Mouse (Mus musculus) hindbrain, postnatal 0 days (tissue): ENCODE data around the gene Eml2. TPM values are rescaled to one million over a fixed set of nuclear protein-coding genes. Genes with fewer than 3 reads are reported as not detected.

Experiments
- ATAC-seq: fragments of 200-750 bp; cut with Nextera tagmentation; 2 replicates; pipeline ENCODE4 v1.8.0; 2017; ENCODE audit warnings: mild to moderate bottlenecking, moderate TSS enrichment, moderate library complexity
- DNase-seq: peaks from one replicate; pipeline ENCODE4 v3.0.0-alpha.2; 2015; ENCODE audit warnings: low spot score
- H3K27ac ChIP-seq: fragments of 300-500 bp; sonication (generic); 2 replicates; pipeline ENCODE4 v1.5.1; 2014; ENCODE audit warnings: mild to moderate bottlenecking
- H3K27me3 ChIP-seq: fragments of 300-500 bp; sonication (generic); 2 replicates; pipeline ENCODE4 v1.6.1; 2014; ENCODE audit warnings: low read length, mixed read lengths; ENCODE audit not compliant: insufficient read depth
- H3K36me3 ChIP-seq: fragments of 300-500 bp; sonication (generic); 2 replicates; pipeline ENCODE4 v1.6.1; 2014; ENCODE audit warnings: low read length, mixed read lengths; ENCODE audit not compliant: insufficient read depth
- H3K4me1 ChIP-seq: fragments of 300-500 bp; sonication (generic); 2 replicates; pipeline ENCODE4 v1.6.1; 2014; ENCODE audit warnings: antibody characterized with exemption, low read length, mixed read lengths; ENCODE audit not compliant: insufficient read depth
- H3K4me2 ChIP-seq: fragments of 300-500 bp; sonication (generic); 2 replicates; pipeline ENCODE4 v1.6.1; 2014; ENCODE audit warnings: low read depth, mild to moderate bottlenecking, low read length, moderate library complexity, mixed read lengths
- H3K4me3 ChIP-seq: fragments of 300-500 bp; sonication (generic); 2 replicates; pipeline ENCODE4 v1.5.1; 2014; ENCODE audit warnings: low read length
- H3K9ac ChIP-seq: fragments of 300-500 bp; sonication (generic); replicated peaks from 2 replicates; pipeline ENCODE4 v1.6.1; 2014; ENCODE audit warnings: mild to moderate bottlenecking, low read length, moderate library complexity, mixed read lengths
- H3K9me3 ChIP-seq: fragments of 300-500 bp; sonication (generic); 2 replicates; pipeline ENCODE4 v1.6.1; 2016; ENCODE audit warnings: low read length, mixed read lengths
- CTCF ChIP-seq: IDR thresholded peaks from 2 replicates; pipeline ENCODE4 v1.5.1; 2016; ENCODE audit warnings: antibody characterized with exemption, control low read depth, low read depth
- WGBS: fragments of 180-500 bp; shearing (Covaris S2); extraction: QIAGEN DNeasy Blood & Tissue Kit; methylation state at CpG from one replicate; pipeline ENCODE4 v1.1.7; 2014; 5-methylcytosine and 5-hydroxymethylcytosine counted together
- polyA plus RNA-seq: library from polyadenylated mRNA; unstranded; fragments of >200 nt; fragmentation: Nextera tagmentation; extraction: Ambion mirVana; gene quantifications from 2 replicates; pipeline ENCODE4 v1.2.1, GENCODE M21; 2015
- total RNA-seq: library from RNA; depleted of rRNA; stranded (reverse); fragments of >200 nt; gene quantifications from 2 replicates; pipeline ENCODE4 v1.2.3, GENCODE M21; 2014

Eml2 gene
- total and polyA plus RNA-seq, 2 experiments from 2014 or later = 18.9 to 103 TPM

DNA sequence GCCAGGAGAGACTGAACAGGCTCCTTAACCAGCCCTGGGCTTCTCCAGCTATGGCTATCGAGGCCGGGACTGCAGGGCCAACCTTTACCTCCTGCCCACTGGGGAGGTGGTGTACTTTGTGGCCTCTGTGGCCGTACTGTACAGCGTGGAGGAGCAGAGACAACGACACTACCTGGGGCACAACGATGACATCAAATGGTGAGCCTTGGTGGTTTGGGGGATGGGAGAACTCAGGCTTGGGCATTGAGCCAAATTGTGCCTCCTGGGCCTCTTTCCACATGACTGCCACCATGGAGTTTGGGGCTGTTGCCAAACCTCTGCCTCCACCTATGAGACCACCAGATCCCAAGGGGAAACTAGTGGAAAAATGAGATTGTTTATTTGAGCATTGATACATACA, 8.5 kb downstream of the Eml2 start:
- Histone ChIP-seq H3K4me1 (peaks cover 5% of the 10 kb centered on the region; the same call in 1 of the 2 replicates), H3K9me3 (no peaks in the 10 kb centered on the region), H3K4me2 (no peak overlapping the region), H3K36me3 (peaks cover 10% of the 10 kb centered on the region; the same call in 1 of the 2 replicates), H3K9ac (0 out of 2 replicates have a peak overlapping the region, but pooled peaks have one; percentile 3), H3K27me3 (0 out of 2 replicates have a peak, but pooled peaks cover 2% of the 10 kb centered on the region), H3K27ac (peak overlapping the region; percentile 54; the same call in 1 of the 2 replicates), H3K4me3 (no peak overlapping the region)
- DNase-seq (peak; percentile 63), ATAC-seq (0 out of 2 replicates have a peak, but pooled peaks have one; percentile 33)
- 33% methylated on average over 6 of the region's 6 CpGs for WGBS
- TF ChIP-seq CTCF = no peak

DNA sequence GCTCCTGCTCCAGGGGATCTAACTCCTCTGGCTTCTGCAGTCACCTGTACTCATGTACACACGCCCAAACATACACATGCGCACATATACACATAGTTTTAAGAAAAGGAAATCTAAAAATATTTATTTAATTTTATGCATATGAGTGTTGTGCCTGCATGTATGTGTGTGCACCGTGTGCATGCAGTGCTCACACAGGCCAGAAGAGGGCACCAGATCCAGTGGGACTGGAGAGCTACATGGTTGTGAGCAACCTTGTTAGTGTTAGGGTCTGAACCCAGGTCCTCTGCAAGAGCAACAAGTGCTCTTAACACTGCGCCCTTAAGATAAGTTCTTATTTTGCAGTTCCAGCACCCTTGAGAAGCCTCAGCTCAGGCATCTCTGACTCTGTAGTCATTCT, 18.5 kb downstream of the Eml2 start:
- DNase-seq = no peak
- H3K27me3 ChIP-seq = no peaks in the 10 kb centered on the region
- TF ChIP-seq CTCF = peak; percentile 49
- H3K4me1 ChIP-seq = no peaks in the 10 kb centered on the region
- H3K9ac ChIP-seq = no peak overlapping the region
- H3K4me2 ChIP-seq = no peak overlapping the region
- no peak for ATAC-seq
- H3K9me3 ChIP-seq = no peaks in the 10 kb centered on the region
- whole genome bisulfite sequencing = 99% methylated on average over 4 of the region's 4 CpGs
- peaks cover 25% of the 10 kb centered on the region for H3K36me3 ChIP-seq
- H3K27ac ChIP-seq = no peak overlapping the region
- H3K4me3 ChIP-seq = no peak overlapping the region

DNA sequence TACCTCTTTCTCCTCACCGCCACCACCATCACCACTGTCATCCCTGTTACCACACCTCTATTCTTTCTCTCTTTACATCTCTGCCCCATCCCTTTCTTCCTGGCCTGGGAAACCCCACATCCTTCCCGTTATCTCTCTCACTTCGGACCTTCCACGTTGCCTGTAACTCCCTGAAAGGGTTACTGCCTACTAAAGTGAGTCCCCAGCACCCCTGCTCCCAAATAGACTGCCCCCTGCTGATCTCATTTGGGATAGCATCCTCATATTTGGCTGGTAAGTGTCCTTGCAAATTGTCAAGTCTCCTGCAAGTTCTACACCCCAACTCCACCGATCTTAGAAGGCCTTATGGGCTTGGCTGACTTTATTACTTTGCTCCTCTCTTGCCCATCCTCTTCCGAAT, 20.5 kb downstream of the Eml2 start:
- peaks cover 27% of the 10 kb centered on the region for H3K36me3 ChIP-seq
- peak; percentile 61 for TF ChIP-seq CTCF
- no peaks in the 10 kb centered on the region for H3K9me3 ChIP-seq
- no peak overlapping the region for H3K4me2 ChIP-seq
- H3K9ac ChIP-seq = no peak overlapping the region
- ATAC-seq (no peak), DNase-seq (peak; percentile 48)
- H3K27ac ChIP-seq = no peak overlapping the region
- 67% methylated on average over 6 of the region's 6 CpGs for WGBS
- H3K4me3 ChIP-seq = no peak overlapping the region
- no peaks in the 10 kb centered on the region for H3K4me1 ChIP-seq
- no peaks in the 10 kb centered on the region for H3K27me3 ChIP-seq

DNA sequence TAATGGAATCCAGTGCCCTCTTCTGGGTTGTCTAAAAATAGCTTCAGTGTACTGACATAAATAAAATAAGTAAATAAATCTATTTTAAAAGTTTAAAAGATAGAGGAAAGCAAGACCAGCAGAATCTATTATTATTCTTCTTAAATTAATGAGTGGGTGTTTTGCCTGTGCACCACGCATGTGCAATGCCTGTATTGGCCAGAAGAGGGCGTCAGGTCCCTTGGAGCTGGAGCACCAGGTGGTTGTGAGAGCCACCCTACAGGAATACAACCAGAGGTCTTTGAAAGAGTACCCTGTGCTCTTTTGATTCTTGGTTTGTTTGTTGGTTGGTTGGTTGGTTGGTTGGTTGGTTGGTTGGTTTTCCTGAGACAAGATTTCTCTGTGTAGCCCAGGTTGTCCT, 21.8 kb downstream of the Eml2 start:
- 27% methylated on average over 2 of the region's 2 CpGs for WGBS
- DNase-seq (no peak), ATAC-seq (no peak)
- no peak overlapping the region for H3K9ac ChIP-seq
- H3K27me3 ChIP-seq = no peaks in the 10 kb centered on the region
- no peak overlapping the region for H3K4me3 ChIP-seq
- no peak overlapping the region for H3K27ac ChIP-seq
- H3K36me3 ChIP-seq = peaks cover 27% of the 10 kb centered on the region; the same call in 1 of the 2 replicates
- H3K9me3 ChIP-seq = no peaks in the 10 kb centered on the region
- peak; percentile 63 for TF ChIP-seq CTCF
- H3K4me1 ChIP-seq = no peaks in the 10 kb centered on the region
- H3K4me2 ChIP-seq = no peak overlapping the region

DNA sequence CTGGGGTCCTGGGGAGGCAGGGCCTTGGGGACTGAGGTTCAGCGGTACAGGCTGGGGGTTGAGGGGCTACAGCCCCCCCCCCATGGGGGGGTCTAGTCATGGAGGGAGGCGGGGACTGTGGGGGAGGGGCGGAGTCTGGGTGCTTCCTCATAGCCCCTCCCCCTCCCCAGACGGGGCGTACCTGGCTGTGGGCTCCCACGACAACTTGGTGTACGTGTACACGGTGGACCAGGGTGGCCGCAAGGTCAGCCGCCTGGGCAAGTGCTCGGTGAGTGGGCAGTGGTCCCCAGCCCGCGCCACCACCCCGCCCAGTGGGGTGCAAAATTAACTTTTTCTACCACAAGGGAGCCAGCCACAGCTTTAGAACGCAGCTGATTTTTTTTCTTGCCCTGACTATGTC, 25.4 kb downstream of the Eml2 start:
- Histone ChIP-seq H3K9me3 (no peaks in the 10 kb centered on the region), H3K4me1 (no peaks in the 10 kb centered on the region), H3K27me3 (no peaks in the 10 kb centered on the region), H3K4me2 (no peak overlapping the region), H3K4me3 (no peak overlapping the region), H3K9ac (no peak overlapping the region), H3K36me3 (peaks cover 27% of the 10 kb centered on the region), H3K27ac (no peak overlapping the region)
- TF ChIP-seq CTCF = no peak
- ATAC-seq (no peak), DNase-seq (no peak)
- 75% methylated on average over 8 of the region's 15 CpGs for WGBS

DNA sequence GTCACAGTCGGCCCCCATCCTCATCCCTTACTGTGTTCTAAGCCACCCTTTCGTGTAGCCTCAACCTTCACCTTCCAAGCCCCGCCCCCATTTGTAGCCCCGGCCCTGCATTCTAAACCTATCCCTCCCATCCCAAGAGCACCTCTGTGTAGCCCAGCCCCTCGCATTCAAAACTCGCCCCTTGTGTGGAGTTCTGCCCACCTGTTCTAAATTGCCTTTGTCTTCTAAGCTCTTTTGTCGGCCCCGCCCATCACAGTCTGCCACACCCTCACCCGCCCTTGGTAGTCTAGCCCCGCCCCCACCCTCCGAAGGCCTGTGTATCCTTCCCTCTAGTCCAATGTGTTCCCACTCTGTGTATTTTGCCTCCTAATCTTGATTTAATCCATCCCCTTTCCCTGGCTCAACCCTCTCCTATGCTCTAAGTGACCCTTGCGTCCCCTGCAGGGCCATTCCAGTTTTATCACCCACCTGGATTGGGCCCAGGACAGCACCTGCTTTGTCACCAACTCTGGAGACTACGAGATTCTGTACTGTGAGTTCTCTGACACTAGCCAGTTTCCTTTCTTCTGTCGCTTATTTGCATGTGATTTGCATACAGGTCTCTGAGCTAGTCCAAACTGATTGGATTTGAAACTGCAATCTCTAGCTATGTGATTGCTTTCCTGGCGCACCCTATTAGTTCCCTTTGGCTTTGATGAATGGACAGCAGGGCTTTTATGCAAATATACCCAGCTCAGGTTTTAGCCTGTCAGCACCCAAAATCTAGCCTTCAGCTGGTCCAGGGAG, 26.0 kb downstream of the Eml2 start:
- ATAC-seq (no peak), DNase-seq (no peak)
- Histone ChIP-seq H3K9ac (no peak overlapping the region), H3K4me1 (no peaks in the 10 kb centered on the region), H3K4me2 (no peak overlapping the region), H3K9me3 (no peaks in the 10 kb centered on the region), H3K27ac (no peak overlapping the region), H3K4me3 (no peak overlapping the region), H3K27me3 (no peaks in the 10 kb centered on the region), H3K36me3 (peaks cover 24% of the 10 kb centered on the region)
- 61% methylated on average over 15 of the region's 15 CpGs for WGBS
- no peak for TF ChIP-seq CTCF
